Mouse (Mus musculus): ENCODE measurements around the gene Cntnap2. TPM values are rescaled to one million over a fixed set of nuclear protein-coding genes. Genes with fewer than 3 reads are reported as not detected.

Gene Cntnap2
- polyA plus RNA-seq, 1 experiment, result not detected

DNA sequence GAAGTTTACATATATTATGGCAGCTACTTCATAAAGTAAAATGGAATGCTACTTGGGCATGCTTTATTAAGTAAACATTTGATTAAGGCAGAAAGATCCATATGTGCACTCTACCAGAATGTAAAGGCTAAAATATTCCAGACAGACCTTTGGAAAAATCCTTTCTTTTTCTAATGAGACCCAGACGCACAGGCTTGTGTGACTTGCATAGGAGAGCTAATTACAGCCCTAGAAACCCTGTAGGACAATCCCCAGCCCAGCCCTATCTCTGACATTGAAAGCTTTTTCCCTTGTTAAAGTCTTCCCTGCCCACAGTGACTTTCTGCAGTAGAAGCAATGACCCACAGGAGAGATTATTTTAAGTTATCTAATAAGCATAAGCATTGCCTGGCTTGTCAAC lies 879.6 kb downstream of the Cntnap2 start:
- Histone ChIP-seq H3K36me3 (ENCODE audit: control insufficient read depth, insufficient read depth) (no peaks in the 10 kb centered on the region), H3ac (ENCODE audit: control insufficient read depth, insufficient read length) (no peak overlapping the region), H3K79me2 (ENCODE audit: control insufficient read depth, insufficient read depth) (no peaks in the 10 kb centered on the region), H3K4me3 (no peak overlapping the region), H3K4me2 (ENCODE audit: low read depth) (no peak overlapping the region), H3K27me3 (ENCODE audit: control insufficient read depth, insufficient read depth, insufficient read length) (no peaks in the 10 kb centered on the region)
- TF ChIP-seq MYOD1 (IDR thresholded peaks at IDR 0.05; ENCODE audit: control insufficient read depth in 1 of 3, insufficient read length in 2 of 3, low read depth in 2 of 3) (no peak), E2F4 (IDR thresholded peaks at IDR 0.05; ENCODE audit: insufficient read depth) (no peak), USF1 (IDR thresholded peaks at IDR 0.05; ENCODE audit: low read depth) (no peak), REST (IDR thresholded peaks at IDR 0.05; ENCODE audit: insufficient read depth, insufficient read length) (no peak), CEBPB (IDR thresholded peaks at IDR 0.05; ENCODE audit: insufficient read depth, poor library complexity, severe bottlenecking) (no peak), POLR2AphosphoS2 (IDR thresholded peaks at IDR 0.05; ENCODE audit: insufficient read length, low read depth) (no peak), MAX (IDR thresholded peaks at IDR 0.05; ENCODE audit: low read depth) (no peak), TCF12 (IDR thresholded peaks at IDR 0.05; ENCODE audit: insufficient read depth, poor library complexity, severe bottlenecking) (no peak), MYOG (IDR thresholded peaks at IDR 0.05; ENCODE audit: control insufficient read depth in 1 of 3, insufficient read depth in 1 of 3, insufficient read length in 2 of 3, low read depth in 2 of 3) (no peak), TCF3 (IDR thresholded peaks at IDR 0.05; ENCODE audit: insufficient read length, low read depth) (no peak)

DNA sequence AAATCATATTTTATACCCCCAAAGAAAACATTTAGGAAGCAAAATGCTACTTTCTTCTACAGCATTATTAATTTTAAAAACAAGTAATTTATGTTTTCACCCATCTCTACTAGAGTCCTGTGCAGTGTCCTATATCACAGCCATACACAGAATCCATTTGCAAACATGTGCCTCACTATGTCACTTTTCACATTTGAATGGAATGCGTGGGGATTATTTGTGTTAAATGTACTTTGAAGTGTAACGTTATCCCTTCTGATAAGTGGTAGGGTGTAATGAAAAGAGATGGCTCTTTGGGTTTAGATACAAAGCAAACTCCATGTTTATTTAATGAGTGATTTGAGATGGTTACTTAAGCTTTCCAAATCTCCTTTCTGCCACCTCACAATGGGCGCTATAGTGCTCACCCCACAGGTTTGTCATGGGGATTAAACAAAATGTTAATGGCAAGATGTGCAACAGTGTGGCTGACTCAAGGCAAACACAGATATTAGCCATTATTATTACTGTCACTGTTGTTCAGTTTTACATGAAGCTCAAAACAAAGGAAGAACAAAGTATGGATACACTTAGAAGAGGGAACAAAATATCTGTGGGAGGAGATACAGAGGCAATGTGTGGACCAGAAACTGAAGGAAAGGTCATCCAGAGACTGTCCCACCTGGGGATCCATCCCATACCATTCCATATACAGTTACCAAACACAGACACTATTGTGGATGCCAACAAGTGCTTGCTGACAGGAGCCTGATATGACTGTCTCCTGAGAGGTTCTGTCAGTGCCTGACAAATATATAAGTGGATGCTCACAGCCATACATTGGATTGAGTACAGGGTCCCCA lies 886.2 kb downstream of the Cntnap2 start:
- no peak overlapping the region for H3K4me2 ChIP-seq (ENCODE audit: low read depth)
- no peaks in the 10 kb centered on the region for H3K36me3 ChIP-seq (ENCODE audit: control insufficient read depth, insufficient read depth)
- TF ChIP-seq TCF3 (IDR thresholded peaks at IDR 0.05; ENCODE audit: insufficient read length, low read depth), result no peak
- no peak for TF ChIP-seq USF1 (IDR thresholded peaks at IDR 0.05; ENCODE audit: low read depth)
- TF ChIP-seq MYOD1 (IDR thresholded peaks at IDR 0.05; ENCODE audit: control insufficient read depth in 1 of 3, insufficient read length in 2 of 3, low read depth in 2 of 3), result no peak
- TF ChIP-seq MAX (IDR thresholded peaks at IDR 0.05; ENCODE audit: low read depth), result no peak
- no peak for TF ChIP-seq SRF (IDR thresholded peaks at IDR 0.05; ENCODE audit: control insufficient read depth, insufficient read length, low read depth)
- no peak for TF ChIP-seq TCF12 (IDR thresholded peaks at IDR 0.05; ENCODE audit: insufficient read depth, poor library complexity, severe bottlenecking)
- H3ac ChIP-seq (ENCODE audit: control insufficient read depth, insufficient read length), result no peak overlapping the region
- H3K79me2 ChIP-seq (ENCODE audit: control insufficient read depth, insufficient read depth), result no peaks in the 10 kb centered on the region
- no peak overlapping the region for H3K4me3 ChIP-seq
- H3K27me3 ChIP-seq (ENCODE audit: control insufficient read depth, insufficient read depth, insufficient read length), result no peaks in the 10 kb centered on the region

DNA sequence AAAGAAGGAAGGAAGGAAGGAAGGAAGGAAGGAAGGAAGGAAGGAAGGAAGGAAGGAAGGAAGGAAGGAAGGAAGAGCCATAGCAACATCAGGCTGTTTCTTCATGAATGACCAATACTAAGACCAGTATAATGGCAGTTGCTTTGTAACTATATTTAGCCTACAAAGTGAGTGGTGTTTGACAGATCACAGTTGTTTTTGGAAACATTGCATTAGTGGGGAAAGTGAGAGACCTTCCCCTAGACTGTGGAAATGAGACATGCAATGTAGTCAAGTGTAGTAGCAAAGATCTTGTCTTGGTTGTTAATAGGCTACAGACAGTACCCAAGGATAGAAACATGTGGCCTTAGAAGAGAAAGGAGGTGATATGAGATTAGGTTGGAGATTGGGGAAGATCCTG lies 895.6 kb downstream of the Cntnap2 start:
- Histone ChIP-seq H3ac (ENCODE audit: control insufficient read depth, insufficient read length) (no peak overlapping the region), H3K4me2 (ENCODE audit: low read depth) (no peak overlapping the region), H3K36me3 (ENCODE audit: control insufficient read depth, insufficient read depth) (no peaks in the 10 kb centered on the region), H3K79me2 (ENCODE audit: control insufficient read depth, insufficient read depth) (no peaks in the 10 kb centered on the region), H3K4me3 (no peak overlapping the region), H3K27me3 (ENCODE audit: control insufficient read depth, insufficient read depth, insufficient read length) (no peaks in the 10 kb centered on the region)
- TF ChIP-seq E2F4 (IDR thresholded peaks at IDR 0.05; ENCODE audit: insufficient read depth) (no peak), POLR2A (IDR thresholded peaks at IDR 0.05; ENCODE audit: insufficient read length, low read depth) (no peak), POLR2AphosphoS2 (IDR thresholded peaks at IDR 0.05; ENCODE audit: insufficient read length, low read depth) (no peak), REST (IDR thresholded peaks at IDR 0.05; ENCODE audit: insufficient read depth, insufficient read length) (no peak), CEBPB (IDR thresholded peaks at IDR 0.05; ENCODE audit: insufficient read depth, poor library complexity, severe bottlenecking) (no peak), SRF (IDR thresholded peaks at IDR 0.05; ENCODE audit: control insufficient read depth, insufficient read length, low read depth) (no peak)

DNA sequence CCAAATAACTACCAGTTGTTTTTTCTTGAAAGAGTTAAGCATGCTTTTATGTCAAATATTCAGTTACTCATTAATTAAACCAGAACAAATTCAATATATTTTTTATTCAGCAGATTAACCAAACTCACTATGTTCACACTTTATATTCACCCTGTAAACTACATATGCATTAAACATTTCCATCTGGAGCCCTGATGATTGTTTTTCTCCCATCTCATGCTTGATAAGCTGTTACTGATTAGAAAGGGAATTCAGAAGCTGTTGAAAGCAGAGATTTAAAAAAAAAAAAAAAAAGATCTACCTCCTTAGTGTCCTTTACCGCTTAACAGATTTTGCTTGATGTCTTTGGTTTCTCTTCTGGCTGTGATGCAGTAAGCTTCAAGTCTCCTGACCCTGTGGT lies 905.3 kb downstream of the Cntnap2 start:
- H3K79me2 ChIP-seq (ENCODE audit: control insufficient read depth, insufficient read depth), result no peaks in the 10 kb centered on the region

More for the DNA sequence above, 905.3 kb downstream of the Cntnap2 start:
- H3K4me3 ChIP-seq, result no peak overlapping the region
- no peaks in the 10 kb centered on the region for H3K27me3 ChIP-seq (ENCODE audit: control insufficient read depth, insufficient read depth, insufficient read length)
- TF ChIP-seq MYOG (IDR thresholded peaks at IDR 0.05; ENCODE audit: control insufficient read depth in 1 of 3, insufficient read depth in 1 of 3, insufficient read length in 2 of 3, low read depth in 2 of 3) (no peak), MYOD1 (IDR thresholded peaks at IDR 0.05; ENCODE audit: control insufficient read depth in 1 of 3, insufficient read length in 2 of 3, low read depth in 2 of 3) (no peak), POLR2A (IDR thresholded peaks at IDR 0.05; ENCODE audit: insufficient read length, low read depth) (no peak), TCF3 (IDR thresholded peaks at IDR 0.05; ENCODE audit: insufficient read length, low read depth) (no peak), POLR2AphosphoS2 (IDR thresholded peaks at IDR 0.05; ENCODE audit: insufficient read length, low read depth) (no peak), TCF12 (IDR thresholded peaks at IDR 0.05; ENCODE audit: insufficient read depth, poor library complexity, severe bottlenecking) (no peak), SRF (IDR thresholded peaks at IDR 0.05; ENCODE audit: control insufficient read depth, insufficient read length, low read depth) (no peak), USF1 (IDR thresholded peaks at IDR 0.05; ENCODE audit: low read depth) (no peak), MAX (IDR thresholded peaks at IDR 0.05; ENCODE audit: low read depth) (no peak), E2F4 (IDR thresholded peaks at IDR 0.05; ENCODE audit: insufficient read depth) (no peak), REST (IDR thresholded peaks at IDR 0.05; ENCODE audit: insufficient read depth, insufficient read length) (no peak), CEBPB (IDR thresholded peaks at IDR 0.05; ENCODE audit: insufficient read depth, poor library complexity, severe bottlenecking) (no peak)
- no peaks in the 10 kb centered on the region for H3K36me3 ChIP-seq (ENCODE audit: control insufficient read depth, insufficient read depth)
- H3K4me2 ChIP-seq (ENCODE audit: low read depth), result no peak overlapping the region
- H3ac ChIP-seq (ENCODE audit: control insufficient read depth, insufficient read length), result no peak overlapping the region
